Mouse (Mus musculus) thymus, adult 2 months (tissue): Measurements from ENCODE around the gene Txnrd2. TPM values are rescaled to one million over a fixed set of nuclear protein-coding genes. Genes with fewer than 3 reads are reported as not detected.
A peak's percentile ranks its signal among the peaks of the same experiment; 100 is the strongest.

Experiments
- DNase-seq: peaks from one replicate; pipeline ENCODE4 v3.0.0; 2021
- H3K27ac ChIP-seq: fragments of 200-500 bp; 2 replicates; pipeline ENCODE4 v1.5.1; 2012; ENCODE audit warnings: low read length, control low read depth; ENCODE audit not compliant: control insufficient read depth, insufficient read depth
- H3K27me3 ChIP-seq: fragments of 200-500 bp; 2 replicates; pipeline ENCODE4 v1.6.1; 2012; ENCODE audit warnings: mild to moderate bottlenecking, low read length, moderate library complexity, mixed read lengths; ENCODE audit not compliant: control insufficient read depth, insufficient read depth
- H3K36me3 ChIP-seq: fragments of 200-500 bp; 2 replicates; pipeline ENCODE4 v1.6.1; 2012; ENCODE audit warnings: mild to moderate bottlenecking, low read length, moderate library complexity; ENCODE audit not compliant: control insufficient read depth, insufficient read depth
- H3K4me1 ChIP-seq: fragments of 200-500 bp; replicated peaks from 2 replicates; pipeline ENCODE4 v1.6.1; 2012; ENCODE audit warnings: low read length; ENCODE audit not compliant: control insufficient read depth, insufficient read depth
- H3K4me3 ChIP-seq: fragments of 200-500 bp; 2 replicates; pipeline ENCODE4 v1.5.1; 2012; ENCODE audit warnings: mild to moderate bottlenecking, low read length, control low read depth, moderate library complexity; ENCODE audit not compliant: control insufficient read depth, insufficient read depth
- CTCF ChIP-seq: fragments of 200-500 bp; IDR thresholded peaks from 2 replicates; pipeline ENCODE4 v1.5.1; 2012; ENCODE audit warnings: mild to moderate bottlenecking, control low read depth, low read length, moderate library complexity, borderline replicate concordance; ENCODE audit not compliant: control insufficient read depth, poor library complexity, insufficient read depth; ENCODE audit errors: extremely low read depth
- POLR2A ChIP-seq: fragments of 200-500 bp; IDR thresholded peaks from 2 replicates; pipeline ENCODE4 v1.6.1; 2012; ENCODE audit warnings: mild to moderate bottlenecking, low read length, control low read depth, moderate library complexity; ENCODE audit not compliant: control insufficient read depth, poor library complexity, insufficient read depth; ENCODE audit errors: extremely low read depth
- WGBS: fragments of 180-500 bp; shearing (Covaris S2); methylation state at CpG from one replicate; pipeline ENCODE4 v1.1.7; 2018; 5-methylcytosine and 5-hydroxymethylcytosine counted together
- polyA plus RNA-seq: library from polyadenylated mRNA; depleted of rRNA; stranded (reverse); fragments of >200 nt; gene quantifications from 2 replicates; pipeline ENCODE4 v1.2.3, GENCODE M21; 2012; rRNA removed

Txnrd2 gene
- polyA plus RNA-seq, 1 experiment = 10.6 TPM

DNA sequence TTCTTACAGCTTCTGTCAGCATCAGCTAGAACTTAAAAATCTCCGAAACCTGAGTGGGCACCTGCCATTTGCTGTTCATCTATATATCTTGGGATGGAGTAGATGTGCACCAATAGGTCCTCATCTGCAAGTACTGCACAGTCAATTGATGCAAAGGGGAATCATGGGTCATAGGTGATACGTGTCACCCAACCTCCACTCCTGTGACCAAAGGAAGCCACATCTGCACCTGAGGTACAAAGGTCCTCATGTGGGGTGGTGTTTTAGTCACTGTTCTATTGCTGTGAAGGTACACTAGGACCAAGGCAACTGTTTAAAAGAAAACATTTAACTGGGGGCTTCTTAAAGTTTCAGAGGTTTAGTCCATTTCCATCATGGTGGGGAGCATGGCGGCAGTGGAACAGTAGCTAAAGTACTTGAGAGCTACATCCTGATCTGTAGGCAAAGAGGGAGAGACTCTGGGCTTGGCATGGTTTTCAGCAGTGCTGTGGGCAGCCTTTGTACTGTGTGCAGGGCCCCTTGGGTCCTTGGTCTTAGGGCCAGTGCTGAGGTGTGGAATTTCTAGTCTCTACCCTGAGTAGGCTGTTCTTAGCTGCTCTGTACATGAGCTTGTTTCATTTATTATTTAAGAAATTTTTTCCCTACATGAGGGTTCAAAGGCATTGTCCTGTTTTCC, 80.5 kb downstream of the Txnrd2 start:
- TF ChIP-seq POLR2A (no peak), CTCF (no peak)
- H3K4me1 ChIP-seq = peaks cover 21% of the 10 kb centered on the region
- no peak overlapping the region for H3K4me3 ChIP-seq
- H3K36me3 ChIP-seq = no peaks in the 10 kb centered on the region
- no peaks in the 10 kb centered on the region for H3K27me3 ChIP-seq
- no peak overlapping the region for H3K27ac ChIP-seq
- no peak for DNase-seq
- WGBS = 95% methylated on average over 3 of the region's 3 CpGs

DNA sequence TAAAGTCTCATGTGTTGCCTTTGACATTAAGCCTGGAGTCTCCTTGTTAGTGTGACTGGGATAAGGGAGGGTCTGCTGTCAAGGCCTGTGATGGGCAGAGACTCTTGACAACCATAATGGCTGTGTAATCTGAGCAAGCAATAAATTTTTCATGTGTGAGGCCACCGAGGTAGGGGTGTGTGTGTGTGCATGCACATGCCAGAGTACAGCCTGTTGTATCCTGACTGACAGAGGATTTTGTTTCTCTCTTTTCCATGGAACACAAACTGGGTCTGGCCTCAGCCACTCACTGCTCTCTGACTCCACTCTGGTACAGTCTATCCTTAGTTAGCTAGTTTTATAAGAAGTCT, 81.0 kb downstream of the Txnrd2 start:
- Histone ChIP-seq H3K27me3 (no peaks in the 10 kb centered on the region), H3K4me1 (peaks cover 17% of the 10 kb centered on the region), H3K4me3 (no peak overlapping the region), H3K27ac (no peak overlapping the region), H3K36me3 (no peaks in the 10 kb centered on the region)
- DNase-seq = no peak
- TF ChIP-seq POLR2A (no peak), CTCF (no peak)
- 79% methylated on average over 1 of the region's 1 CpGs for WGBS

DNA sequence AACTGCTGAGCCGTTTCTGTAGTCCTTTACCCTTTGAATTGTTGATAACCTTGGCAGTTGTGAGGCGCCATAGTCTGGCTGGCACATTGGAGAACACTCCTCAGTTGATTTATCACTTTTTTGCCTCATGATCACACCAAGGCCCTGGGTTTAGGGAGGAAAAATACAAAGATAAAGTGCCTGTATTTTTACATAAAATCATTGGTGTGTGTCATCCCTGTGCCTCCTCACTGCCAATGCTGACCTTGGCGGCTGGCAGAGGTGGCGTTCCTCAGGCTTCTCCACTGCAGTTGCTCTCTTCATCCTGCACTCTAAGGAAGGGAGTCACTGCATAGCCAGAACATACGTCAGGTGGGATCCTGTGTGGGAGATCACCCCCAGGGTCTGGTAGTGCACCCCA, 85.6 kb downstream of the Txnrd2 start:
- no peaks in the 10 kb centered on the region for H3K4me1 ChIP-seq
- no peaks in the 10 kb centered on the region for H3K36me3 ChIP-seq
- no peaks in the 10 kb centered on the region for H3K27me3 ChIP-seq
- no peak for DNase-seq
- H3K4me3 ChIP-seq = no peak overlapping the region
- WGBS = 95% methylated on average over 5 of the region's 5 CpGs
- no peak overlapping the region for H3K27ac ChIP-seq
- TF ChIP-seq CTCF (no peak), POLR2A (no peak)

DNA sequence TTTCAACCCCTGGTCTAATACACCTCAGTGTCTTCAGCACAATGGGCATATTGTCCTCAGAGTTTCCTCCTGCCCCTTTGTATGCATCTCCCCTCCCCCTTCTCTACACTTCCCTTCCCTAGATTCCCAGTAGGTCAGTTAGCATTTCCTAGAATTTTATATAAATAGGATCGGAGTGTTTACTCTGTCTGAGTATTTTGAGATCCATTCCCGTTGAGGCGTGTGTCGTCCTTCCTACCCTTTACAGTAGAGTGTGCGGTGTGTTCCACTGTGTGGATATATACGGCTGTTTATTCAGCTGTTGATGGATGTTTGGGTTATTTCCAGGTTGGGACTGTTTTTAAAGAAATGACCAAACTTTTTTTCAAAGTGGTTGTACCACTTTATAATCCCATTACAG, 87.3 kb downstream of the Txnrd2 start:
- Histone ChIP-seq H3K4me1 (no peaks in the 10 kb centered on the region), H3K27me3 (no peaks in the 10 kb centered on the region), H3K27ac (no peak overlapping the region), H3K36me3 (no peaks in the 10 kb centered on the region), H3K4me3 (no peak overlapping the region)
- TF ChIP-seq POLR2A (no peak), CTCF (no peak)
- no peak for DNase-seq
- WGBS = 86% methylated on average over 6 of the region's 6 CpGs

DNA sequence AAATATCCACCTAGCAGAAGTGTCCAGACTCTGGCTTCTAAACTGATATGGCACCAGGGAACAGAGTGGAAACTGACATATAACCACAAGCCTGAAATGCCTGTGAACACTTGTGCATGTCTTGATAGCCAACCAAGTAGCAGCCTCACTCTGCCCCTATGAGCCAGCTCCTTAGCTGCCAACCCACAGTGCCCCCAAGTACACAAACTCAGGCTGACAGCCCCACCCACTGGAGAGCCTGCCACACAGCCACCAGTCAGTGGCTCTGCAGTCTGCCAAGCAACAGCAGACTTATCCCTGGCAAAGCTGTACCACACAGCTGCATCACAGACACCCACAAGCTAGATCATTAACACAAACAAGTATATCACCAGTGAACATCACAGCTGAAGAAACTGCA, 91.9 kb downstream of the Txnrd2 start:
- Histone ChIP-seq H3K36me3 (no peaks in the 10 kb centered on the region), H3K4me1 (no peaks in the 10 kb centered on the region), H3K27me3 (no peaks in the 10 kb centered on the region), H3K4me3 (no peak overlapping the region), H3K27ac (no peak overlapping the region)
- peak; percentile 78 for TF ChIP-seq CTCF
- TF ChIP-seq POLR2A = no peak
- peak; percentile 74 for DNase-seq

DNA sequence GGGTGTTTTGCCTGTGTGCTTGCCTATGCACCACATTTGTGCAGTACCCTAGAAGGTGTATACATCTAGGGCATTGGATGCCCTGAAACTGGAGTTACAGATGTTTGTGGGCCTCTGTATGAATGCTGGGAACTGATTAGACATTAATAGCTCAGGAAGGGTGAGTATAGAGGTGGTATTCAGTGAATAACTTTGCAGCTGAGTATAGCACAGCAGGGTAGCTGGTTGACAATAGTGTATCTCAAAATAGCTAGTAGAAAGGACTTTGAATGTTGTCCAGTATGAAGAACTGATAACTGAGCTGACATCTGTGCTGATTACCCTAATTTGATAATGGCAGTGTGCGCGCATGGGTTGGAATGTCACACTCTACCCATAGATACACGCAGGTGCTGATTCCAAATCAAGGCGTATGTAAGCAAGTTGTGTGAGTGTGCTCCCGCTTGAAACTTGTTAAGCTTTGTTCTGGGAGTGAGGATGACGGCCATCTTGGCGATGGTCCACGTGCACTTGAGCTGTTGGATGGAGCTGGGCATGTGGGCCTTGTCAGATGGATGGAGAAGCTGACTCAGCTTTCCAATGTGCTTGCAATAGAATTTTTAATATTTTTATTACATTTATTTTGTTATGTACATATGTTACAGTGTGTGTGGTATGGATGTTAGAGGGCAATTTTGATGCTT, 97.5 kb downstream of the Txnrd2 start:
- 95% methylated on average over 8 of the region's 8 CpGs for WGBS

DNA sequence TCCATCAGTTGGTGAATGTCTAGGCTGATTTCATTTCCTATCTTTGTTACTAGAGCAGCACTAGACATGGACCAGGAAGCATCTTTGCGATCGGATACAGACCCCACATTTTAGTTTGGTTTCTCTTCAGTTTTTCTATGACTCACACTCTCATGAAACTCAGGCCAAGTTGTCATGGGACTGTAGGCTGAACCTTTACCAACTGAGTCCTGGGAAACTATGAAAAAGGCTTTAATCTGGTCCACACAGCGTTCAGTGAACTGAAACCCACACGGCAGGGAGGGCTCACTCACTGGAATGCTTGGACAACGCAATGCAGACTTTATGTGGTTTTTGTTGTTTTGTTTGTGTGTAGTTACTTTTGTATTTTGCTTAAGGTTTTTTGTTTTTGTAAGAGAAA, 102.5 kb downstream of the Txnrd2 start:
- no peak for DNase-seq
- Histone ChIP-seq H3K4me3 (no peak overlapping the region), H3K27me3 (no peaks in the 10 kb centered on the region), H3K4me1 (no peaks in the 10 kb centered on the region), H3K27ac (no peak overlapping the region), H3K36me3 (no peaks in the 10 kb centered on the region)
- TF ChIP-seq CTCF = no peak
- TF ChIP-seq POLR2A = no peak
- WGBS = 96% methylated on average over 5 of the region's 5 CpGs

More for the DNA sequence above, 97.5 kb downstream of the Txnrd2 start:
- TF ChIP-seq POLR2A (no peak), CTCF (no peak)
- Histone ChIP-seq H3K27me3 (no peaks in the 10 kb centered on the region), H3K4me1 (no peaks in the 10 kb centered on the region), H3K36me3 (no peaks in the 10 kb centered on the region), H3K4me3 (no peak overlapping the region), H3K27ac (no peak overlapping the region)
- no peak for DNase-seq

Other genes starting within 250 kb of the Txnrd2 start
- gene Ccdc188, start 208.5 kb upstream of the Txnrd2 start, polyA plus RNA-seq = 0.08 TPM in 2 replicates
- gene Zdhhc8, start 191.2 kb upstream of the Txnrd2 start, polyA plus RNA-seq = 316 and 374 TPM in 2 replicates
- 96.3 and 98.4 TPM in 2 replicates for gene Trmt2a, start 177.7 kb upstream of the Txnrd2 start, polyA plus RNA-seq
- gene Ranbp1, start 177.7 kb upstream of the Txnrd2 start, polyA plus RNA-seq = 81.8 and 116 TPM in 2 replicates
- not detected in 2 replicates for gene Gm49776, start 168.1 kb upstream of the Txnrd2 start, polyA plus RNA-seq
- 70.0 and 79.3 TPM in 2 replicates for gene Dgcr8, start 137.1 kb upstream of the Txnrd2 start, polyA plus RNA-seq
- gene Tango2, start 78.3 kb upstream of the Txnrd2 start, polyA plus RNA-seq = 53.7 and 67.3 TPM in 2 replicates
- gene Arvcf, start 78.2 kb upstream of the Txnrd2 start, polyA plus RNA-seq = 52.3 and 56.0 TPM in 2 replicates
- gene Comt, start 468 bp downstream of the Txnrd2 start, polyA plus RNA-seq = 104 and 108 TPM in 2 replicates
- gene Gnb1l, start 72.3 kb downstream of the Txnrd2 start, polyA plus RNA-seq = 38.7 and 48.9 TPM in 2 replicates
- gene Rtl10, start 72.5 kb downstream of the Txnrd2 start, polyA plus RNA-seq = 47.0 and 63.6 TPM in 2 replicates
- gene Tbx1, start 164.3 kb downstream of the Txnrd2 start, polyA plus RNA-seq = 0.49 and 1.4 TPM in 2 replicates
- gene Gp1bb, start 196.0 kb downstream of the Txnrd2 start, polyA plus RNA-seq = 1.1 TPM in 2 replicates
- 0.88 and 0.93 TPM in 2 replicates for gene Gm49601, start 200.0 kb downstream of the Txnrd2 start, polyA plus RNA-seq
- 2.4 and 3.6 TPM in 2 replicates for gene Sept5, start 203.6 kb downstream of the Txnrd2 start, polyA plus RNA-seq